Mouse (Mus musculus): ENCODE measurements around the gene Afm.

DNA sequence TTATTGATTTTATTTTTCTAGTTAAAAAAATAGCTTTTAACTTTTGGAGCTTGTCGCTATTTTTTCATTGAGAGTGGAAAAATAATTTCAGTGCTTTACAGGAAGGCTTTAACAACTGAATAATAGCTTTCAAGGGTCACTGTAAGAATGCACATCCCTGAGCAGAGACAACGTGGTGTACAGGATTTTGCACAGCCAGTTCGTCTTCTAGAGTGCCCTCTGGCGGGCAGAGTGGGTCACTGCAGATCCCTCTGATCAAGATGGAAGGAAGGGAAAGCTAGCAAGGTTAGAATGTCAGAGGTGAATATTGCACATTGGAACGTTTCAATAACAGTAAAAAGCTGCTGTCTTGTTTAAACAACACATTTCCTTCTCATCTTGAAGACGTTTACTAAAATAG is 18.0 kb upstream of the Afm start:
- TF ChIP-seq EP300 (IDR thresholded peaks at IDR 0.05; ENCODE audit: insufficient read depth, low read depth, low read length) (no peak), CTCF (IDR thresholded peaks at IDR 0.05; ENCODE audit: low read depth, low read length) (peak; percentile 89), POLR2A (IDR thresholded peaks at IDR 0.05; ENCODE audit: insufficient read depth, low read length) (no peak)
